Mouse (Mus musculus) thymus, adult 2 months (tissue): ENCODE results near the gene Cdk20. TPM values are rescaled to one million over a fixed set of nuclear protein-coding genes. Genes with fewer than 3 reads are reported as not detected.

Experiments
- DNase-seq: peaks from one replicate; pipeline ENCODE4 v3.0.0; 2021
- H3K27ac ChIP-seq: fragments of 200-500 bp; 2 replicates; pipeline ENCODE4 v1.5.1; 2012; ENCODE audit warnings: low read length, control low read depth; ENCODE audit not compliant: control insufficient read depth, insufficient read depth
- H3K27me3 ChIP-seq: fragments of 200-500 bp; 2 replicates; pipeline ENCODE4 v1.6.1; 2012; ENCODE audit warnings: mild to moderate bottlenecking, low read length, moderate library complexity, mixed read lengths; ENCODE audit not compliant: control insufficient read depth, insufficient read depth
- H3K36me3 ChIP-seq: fragments of 200-500 bp; 2 replicates; pipeline ENCODE4 v1.6.1; 2012; ENCODE audit warnings: mild to moderate bottlenecking, low read length, moderate library complexity; ENCODE audit not compliant: control insufficient read depth, insufficient read depth
- H3K4me1 ChIP-seq: fragments of 200-500 bp; replicated peaks from 2 replicates; pipeline ENCODE4 v1.6.1; 2012; ENCODE audit warnings: low read length; ENCODE audit not compliant: control insufficient read depth, insufficient read depth
- H3K4me3 ChIP-seq: fragments of 200-500 bp; 2 replicates; pipeline ENCODE4 v1.5.1; 2012; ENCODE audit warnings: mild to moderate bottlenecking, low read length, control low read depth, moderate library complexity; ENCODE audit not compliant: control insufficient read depth, insufficient read depth
- CTCF ChIP-seq: fragments of 200-500 bp; IDR thresholded peaks from 2 replicates; pipeline ENCODE4 v1.5.1; 2012; ENCODE audit warnings: mild to moderate bottlenecking, control low read depth, low read length, moderate library complexity, borderline replicate concordance; ENCODE audit not compliant: control insufficient read depth, poor library complexity, insufficient read depth; ENCODE audit errors: extremely low read depth
- POLR2A ChIP-seq: fragments of 200-500 bp; IDR thresholded peaks from 2 replicates; pipeline ENCODE4 v1.6.1; 2012; ENCODE audit warnings: mild to moderate bottlenecking, low read length, control low read depth, moderate library complexity; ENCODE audit not compliant: control insufficient read depth, poor library complexity, insufficient read depth; ENCODE audit errors: extremely low read depth
- WGBS: fragments of 180-500 bp; shearing (Covaris S2); methylation state at CpG from one replicate; pipeline ENCODE4 v1.1.7; 2018; 5-methylcytosine and 5-hydroxymethylcytosine counted together
- polyA plus RNA-seq: library from polyadenylated mRNA; depleted of rRNA; stranded (reverse); fragments of >200 nt; gene quantifications from 2 replicates; pipeline ENCODE4 v1.2.3, GENCODE M21; 2012

Cdk20 gene
- polyA plus RNA-seq, 1 experiment: 128 TPM

DNA sequence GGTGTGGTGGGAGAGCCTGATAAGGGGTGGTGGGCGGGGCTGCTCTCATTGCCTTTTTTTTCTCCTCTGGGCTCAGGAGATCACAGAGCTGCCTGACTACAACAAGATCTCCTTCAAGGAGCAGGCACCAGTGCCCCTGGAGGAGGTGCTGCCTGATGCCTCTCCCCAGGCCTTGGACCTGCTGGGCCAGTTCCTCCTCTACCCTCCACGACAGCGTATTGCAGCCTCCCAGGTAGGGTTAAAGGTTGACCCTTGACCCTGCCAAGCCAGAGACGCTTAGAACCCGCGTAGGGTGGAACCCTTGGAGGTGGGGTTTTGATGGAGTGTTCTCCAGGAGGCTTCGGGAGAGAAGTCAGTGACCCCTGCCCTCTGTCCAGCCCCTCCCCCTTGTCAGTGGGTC lies 5.7 kb downstream of the Cdk20 start:
- H3K36me3 ChIP-seq: no peaks in the 10 kb centered on the region
- WGBS: 98% methylated on average over 7 of the region's 7 CpGs
- no peaks in the 10 kb centered on the region for H3K27me3 ChIP-seq
- no peak overlapping the region for H3K27ac ChIP-seq
- TF ChIP-seq POLR2A: no peak
- TF ChIP-seq CTCF: no peak
- H3K4me1 ChIP-seq: peaks cover 2% of the 10 kb centered on the region
- no peak overlapping the region for H3K4me3 ChIP-seq
- no peak for DNase-seq

GRCm38 (mm10) chr13:64438863-64439452 lies 6.8 kb downstream of the Cdk20 start:
- H3K27ac ChIP-seq: no peak overlapping the region
- no peaks in the 10 kb centered on the region for H3K36me3 ChIP-seq
- no peaks in the 10 kb centered on the region for H3K4me1 ChIP-seq
- H3K4me3 ChIP-seq: no peak overlapping the region
- peak; percentile 77 for DNase-seq
- TF ChIP-seq POLR2A (no peak), CTCF (peak; percentile 41; the same call in 1 of the 2 replicates)
- H3K27me3 ChIP-seq: no peaks in the 10 kb centered on the region
- WGBS: 63% methylated on average over 9 of the region's 9 CpGs

DNA sequence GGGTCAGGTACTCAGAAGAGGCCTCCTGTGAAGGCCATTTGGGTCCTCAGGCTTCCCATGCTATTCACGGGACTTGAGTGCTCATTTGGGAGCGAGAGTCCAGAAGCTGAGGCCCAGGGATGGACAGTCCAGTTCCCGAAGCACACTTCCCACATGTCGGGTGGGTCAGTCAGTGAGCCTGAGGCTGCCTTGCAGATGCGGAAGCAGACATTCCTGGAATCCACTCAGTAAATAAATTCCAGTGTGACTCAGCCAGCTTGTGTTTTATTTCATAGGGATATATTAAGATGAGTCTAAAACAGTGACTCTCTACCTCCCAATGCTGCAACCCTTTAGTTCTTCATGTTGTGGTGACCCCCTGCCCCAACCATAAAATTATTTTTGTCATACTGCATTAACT lies 7.4 kb downstream of the Cdk20 start:
- WGBS: 96% methylated on average over 5 of the region's 5 CpGs
- Histone ChIP-seq H3K4me3 (no peak overlapping the region), H3K36me3 (no peaks in the 10 kb centered on the region), H3K27ac (no peak overlapping the region), H3K27me3 (no peaks in the 10 kb centered on the region), H3K4me1 (no peaks in the 10 kb centered on the region)
- no peak for DNase-seq
- no peak for TF ChIP-seq POLR2A
- no peak for TF ChIP-seq CTCF

DNA sequence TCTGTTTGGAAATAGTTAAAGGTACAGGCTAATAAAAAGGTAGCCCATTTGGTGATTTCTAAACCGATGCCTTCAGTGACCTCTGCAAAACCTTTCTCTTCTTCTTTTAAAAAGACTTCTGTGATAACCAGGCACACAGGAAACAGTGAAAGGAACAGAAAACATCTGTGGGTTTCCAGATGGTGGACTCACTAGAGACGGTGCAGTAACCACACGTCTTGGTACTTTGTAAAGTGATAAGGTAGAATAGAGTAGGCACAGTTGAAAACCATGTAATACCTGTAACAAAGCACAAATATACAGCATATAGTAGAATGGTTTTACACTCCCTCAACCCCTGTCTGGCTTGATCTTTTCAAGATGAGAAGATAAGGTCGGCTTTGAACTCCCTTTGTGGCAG lies 8.5 kb downstream of the Cdk20 start:
- no peak for TF ChIP-seq CTCF
- no peak for TF ChIP-seq POLR2A
- H3K4me3 ChIP-seq: no peak overlapping the region
- H3K27ac ChIP-seq: no peak overlapping the region
- H3K27me3 ChIP-seq: no peaks in the 10 kb centered on the region
- DNase-seq: no peak
- H3K4me1 ChIP-seq: no peaks in the 10 kb centered on the region
- H3K36me3 ChIP-seq: no peaks in the 10 kb centered on the region
- WGBS: 4% methylated on average over 4 of the region's 4 CpGs

- DNase-seq: no peak
- H3K27me3 ChIP-seq: no peaks in the 10 kb centered on the region; the same call in 1 of the 2 replicates
- 73% methylated on average over 4 of the region's 4 CpGs for WGBS
- TF ChIP-seq POLR2A (no peak), CTCF (no peak)
- H3K4me1 ChIP-seq: no peaks in the 10 kb centered on the region
- no peak overlapping the region for H3K4me3 ChIP-seq
- H3K27ac ChIP-seq: no peak overlapping the region
- H3K36me3 ChIP-seq: no peaks in the 10 kb centered on the region
Observed at GRCm38 (mm10) chr13:64443263-64443894, 11.3 kb downstream of the Cdk20 start.

GRCm38 (mm10) chr13:64445254-64445920 lies 13.3 kb downstream of the Cdk20 start:
- Histone ChIP-seq H3K27me3 (no peaks in the 10 kb centered on the region; the same call in 1 of the 2 replicates), H3K4me3 (no peak overlapping the region), H3K36me3 (no peaks in the 10 kb centered on the region), H3K27ac (no peak overlapping the region), H3K4me1 (no peaks in the 10 kb centered on the region)
- DNase-seq: no peak
- TF ChIP-seq CTCF (no peak), POLR2A (no peak)
- WGBS: 81% methylated on average over 9 of the region's 9 CpGs
